Mouse (Mus musculus) bone marrow macrophage, adult 2 months (primary cell): Measurements from ENCODE around the gene Diaph2.

Experiments used
- CTCF ChIP-seq: IDR thresholded peaks from 2 replicates; pipeline ENCODE4 v1.5.1; 2012; ENCODE audit warnings: low read depth, mild to moderate bottlenecking, low read length, moderate library complexity
- POLR2A ChIP-seq: IDR thresholded peaks from 2 replicates; pipeline ENCODE4 v1.6.1; 2012; ENCODE audit warnings: mild to moderate bottlenecking, low read depth, low read length, borderline replicate concordance

DNA sequence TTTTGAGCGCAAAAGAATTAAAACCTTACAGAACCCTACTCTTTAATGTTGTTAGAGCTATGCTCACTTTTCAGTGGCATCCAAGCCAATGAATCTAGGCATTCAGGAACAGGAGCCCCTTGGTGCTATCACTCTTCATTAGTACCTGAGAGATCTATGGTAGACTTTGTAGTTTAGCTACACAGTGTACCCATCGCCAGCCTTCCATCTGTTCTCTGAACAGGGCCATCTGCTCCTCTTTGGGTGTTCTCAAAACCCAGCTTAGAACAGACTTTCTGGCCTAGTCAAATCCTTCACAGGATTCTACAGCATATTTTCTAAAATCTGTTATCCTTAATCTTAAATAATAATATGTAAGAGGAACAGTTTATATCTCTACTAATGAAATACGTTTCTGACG lies 504.1 kb downstream of the Diaph2 start:
- no peak for TF ChIP-seq CTCF
- no peak for TF ChIP-seq POLR2A
